In the genomic region with DNA sequence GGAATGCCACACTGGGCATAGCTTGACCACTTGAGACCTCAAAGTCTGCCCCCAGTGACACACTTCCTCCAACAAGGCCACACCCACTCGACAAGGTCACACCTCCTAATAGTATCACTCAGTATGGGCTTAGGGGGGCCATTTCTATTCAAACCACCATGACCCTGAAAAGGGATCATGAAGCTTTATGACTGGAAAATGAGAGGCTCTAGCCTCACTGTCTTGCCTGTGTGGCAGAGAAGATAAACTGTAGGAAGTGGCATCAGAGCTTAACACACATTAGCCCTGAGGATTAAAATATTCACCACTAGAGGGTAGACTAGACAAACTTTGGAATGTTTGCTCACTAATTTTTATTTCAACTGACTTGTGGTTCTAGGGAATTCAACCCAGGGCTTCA, we compare ENCODE assay signal across 9 mouse cellular contexts. TPM values are rescaled to one million over a fixed set of nuclear protein-coding genes. Genes with fewer than 3 reads are reported as not detected.
DNase-seq lines count a peak whose midpoint lies in the region; ATAC-seq and TF ChIP-seq lines count a peak whose summit lies in the region.
"Had no signal": no experiment of that assay in that cellular context is flagged by ENCODE, and none has a peak within 500 bp of the region (broad histone marks: within the 10 kb centered on the region; RNA-seq: fewer than 3 reads in every experiment).

No protein-coding gene starts in this region.

- no peaks in the 10 kb centered on the region for H3K36me3 ChIP-seq in kidney, postnatal 0 days (ENCODE audit: insufficient read depth, low read length)
- no peaks in the 10 kb centered on the region for H3K36me3 ChIP-seq in forebrain, embryonic 12.5 days (replicated peaks)
- H3K36me3 ChIP-seq in midbrain, embryonic 12.5 days, result no peaks in the 10 kb centered on the region

- no peaks in the 10 kb centered on the region for H3K9me3 ChIP-seq in kidney, postnatal 0 days (replicated peaks; ENCODE audit: low read length)
- H3K9me3 ChIP-seq in forebrain, embryonic 12.5 days, result no peaks in the 10 kb centered on the region
- H3K9me3 ChIP-seq in midbrain, embryonic 12.5 days, result no peaks in the 10 kb centered on the region

- no peaks in the 10 kb centered on the region for H3K27me3 ChIP-seq in kidney, postnatal 0 days (ENCODE audit: insufficient read depth, low read length)
- no peaks in the 10 kb centered on the region for H3K27me3 ChIP-seq in forebrain, embryonic 12.5 days
- no peaks in the 10 kb centered on the region for H3K27me3 ChIP-seq in midbrain, embryonic 12.5 days

- H3K27ac ChIP-seq in kidney, postnatal 0 days, result no peak overlapping the region
- H3K27ac ChIP-seq in forebrain, embryonic 12.5 days, result no peak overlapping the region
- H3K27ac ChIP-seq in midbrain, embryonic 12.5 days (replicated peaks), result no peak overlapping the region

- H3K9ac ChIP-seq in kidney, postnatal 0 days (ENCODE audit: low read depth, low read length), result no peak overlapping the region
- no peak overlapping the region for H3K9ac ChIP-seq in forebrain, embryonic 12.5 days
- H3K9ac ChIP-seq in midbrain, embryonic 12.5 days (replicated peaks), result no peak overlapping the region

- ATAC-seq in kidney, postnatal 0 days (replicated peaks; ENCODE audit: low FRiP score, low read depth), result peak; percentile 46; the same call in 1 of the 2 replicates
- 0 out of 2 replicates have a peak, but pooled peaks have one; percentile 33 for ATAC-seq in forebrain, embryonic 12.5 days (ENCODE audit: low FRiP score)
- peak; percentile 16; the same call in 1 of the 2 replicates for ATAC-seq in midbrain, embryonic 12.5 days (ENCODE audit: low FRiP score, low read depth)
- ATAC-seq in erythroid progenitor cell, adult 5-6 weeks (replicated peaks; ENCODE audit: low FRiP score, poor library complexity, severe bottlenecking), result no peak

- TF ChIP-seq CTCF in kidney, postnatal 0 days (IDR thresholded peaks at IDR 0.05; ENCODE audit: low read depth), result peak; percentile 77

- no peaks in the 10 kb centered on the region for H3K4me1 ChIP-seq in kidney, postnatal 0 days (replicated peaks; ENCODE audit: insufficient read depth, low read length)
- no peaks in the 10 kb centered on the region for H3K4me1 ChIP-seq in forebrain, embryonic 12.5 days
- no peaks in the 10 kb centered on the region for H3K4me1 ChIP-seq in midbrain, embryonic 12.5 days

- H3K4me2 ChIP-seq in kidney, postnatal 0 days (ENCODE audit: low read length), result no peak overlapping the region
- no peak overlapping the region for H3K4me2 ChIP-seq in forebrain, embryonic 12.5 days
- H3K4me2 ChIP-seq in midbrain, embryonic 12.5 days (replicated peaks), result no peak overlapping the region

- 95% methylated on average over 1 of the region's 1 CpGs for WGBS in kidney, postnatal 0 days
- 89% methylated on average over 1 of the region's 1 CpGs for WGBS in forebrain, embryonic 12.5 days
- 89% methylated on average over 1 of the region's 1 CpGs for WGBS in midbrain, embryonic 12.5 days

- peak; percentile 83 for DNase-seq in kidney, postnatal 0 days (ENCODE audit: low spot score)
- DNase-seq in kidney, adult 11 months, result no peak
- DNase-seq in Muller cell, postnatal 12 days (ENCODE audit: inconsistent ontology term), result peak; percentile 42
- no peak for DNase-seq in cerebellum, adult 9-11 months
- no peak for DNase-seq in natural killer cell, adult 2 months (ENCODE audit: low spot score in 2 of 2)

- no peak overlapping the region for H3K4me3 ChIP-seq in kidney, postnatal 0 days (replicated peaks; ENCODE audit: low read depth, low read length)
- H3K4me3 ChIP-seq in forebrain, embryonic 12.5 days (replicated peaks), result no peak overlapping the region
- H3K4me3 ChIP-seq in midbrain, embryonic 12.5 days, result no peak overlapping the region
- H3K4me3 ChIP-seq: myocyte had no signal

RNA-seq across cellular contexts. Expression of a gene that starts 8.3 kb away (rescaled TPM):
- 7.4 and 8.7 TPM in 2 replicates for polyA plus RNA-seq in kidney, postnatal 0 days (2015; fragmentation: Nextera tagmentation; extraction: Ambion mirVana)
- polyA plus RNA-seq in forebrain, embryonic 12.5 days (2016; fragmentation: Nextera tagmentation; extraction: Ambion mirVana), result 23.5 and 27.2 TPM in 2 replicates
- 26.6 and 27.5 TPM in 2 replicates for polyA plus RNA-seq in midbrain, embryonic 12.5 days (2016; fragmentation: Nextera tagmentation; extraction: Ambion mirVana)
- total RNA-seq in erythroid progenitor cell, adult 5-6 weeks (2015; ENCODE audit: low replicate concordance), result 159 and 231 TPM in 2 replicates
- 203 and 210 TPM in 2 replicates for total RNA-seq in erythroid progenitor cell, adult 5-6 weeks (2017; ENCODE audit: low replicate concordance)

RNA-seq across cellular contexts. Expression of a gene that starts 59.6 kb away (rescaled TPM):
- 55.2 and 58.6 TPM in 2 replicates for polyA plus RNA-seq in kidney, postnatal 0 days (2015; fragmentation: Nextera tagmentation; extraction: Ambion mirVana)
- 7.0 and 8.9 TPM in 2 replicates for polyA plus RNA-seq in forebrain, embryonic 12.5 days (2016; fragmentation: Nextera tagmentation; extraction: Ambion mirVana)
- polyA plus RNA-seq in midbrain, embryonic 12.5 days (2016; fragmentation: Nextera tagmentation; extraction: Ambion mirVana), result 9.0 and 10.1 TPM in 2 replicates
- total RNA-seq in erythroid progenitor cell, adult 5-6 weeks (2015; ENCODE audit: low replicate concordance), result 2.1 and 7.2 TPM in 2 replicates
- total RNA-seq in erythroid progenitor cell, adult 5-6 weeks (2017; ENCODE audit: low replicate concordance), result 0.26 and 1.5 TPM in 2 replicates

RNA-seq across cellular contexts. Expression of a gene that starts 59.8 kb away (rescaled TPM):
- polyA plus RNA-seq in kidney, postnatal 0 days (2015; fragmentation: Nextera tagmentation; extraction: Ambion mirVana), result 66.9 and 72.6 TPM in 2 replicates
- polyA plus RNA-seq in forebrain, embryonic 12.5 days (2016; fragmentation: Nextera tagmentation; extraction: Ambion mirVana), result 65.4 and 74.9 TPM in 2 replicates
- 61.8 and 63.0 TPM in 2 replicates for polyA plus RNA-seq in midbrain, embryonic 12.5 days (2016; fragmentation: Nextera tagmentation; extraction: Ambion mirVana)
- 113 and 124 TPM in 2 replicates for total RNA-seq in erythroid progenitor cell, adult 5-6 weeks (2015; ENCODE audit: low replicate concordance)
- 307 and 435 TPM in 2 replicates for total RNA-seq in erythroid progenitor cell, adult 5-6 weeks (2017; ENCODE audit: low replicate concordance)

Comparison
In these comparisons a context has a peak if more than half of its experiments do, and no peak if none do; other contexts are left out.
1. DNase-seq: peak in kidney, postnatal 0 days (single experiment) and Muller cell, postnatal 12 days (single experiment); none in kidney, adult 11 months (single experiment), cerebellum, adult 9-11 months (single experiment) and natural killer cell, adult 2 months (0 of 2).